Mouse (Mus musculus) v-Abl transformed pro-B cells (cell line): Measurements from ENCODE around the gene Srxn1.

Experiments used
- in situ Hi-C, 2 experiments: fragments of 400-800 bp; cut with MboI; formaldehyde crosslinking; loops; one replicate each; pipeline ENCODE4 v1.15.1; 2025; ENCODE audit not compliant: unreplicated experiment in 2 of 2

Srxn1 gene

GRCm38 (mm10) chr2:152087111-152087510 lies 18.2 kb upstream of the Srxn1 start:
- in situ Hi-C loops: loop anchor here in 1 of 2 experiments (25.0 kb wide), 1 partner anchor 150 kb away; no protein-coding TSS in a partner anchor

- in situ Hi-C loops: loop anchor here in 1 of 2 experiments (25.0 kb wide), 1 partner anchor 152 kb away; no protein-coding TSS in a partner anchor
Measured at GRCm38 (mm10) chr2:152089078-152089477, 16.2 kb upstream of the Srxn1 start.

- in situ Hi-C loops: loop anchor here in 1 of 2 experiments (25.0 kb wide), 1 partner anchor 152 kb away; no protein-coding TSS in a partner anchor
Measured at GRCm38 (mm10) chr2:152089581-152089980, 15.7 kb upstream of the Srxn1 start.

- in situ Hi-C loops: loop anchor here in 1 of 2 experiments (25.0 kb wide), 1 partner anchor 153 kb away; no protein-coding TSS in a partner anchor
Measured at GRCm38 (mm10) chr2:152090486-152090885, 14.8 kb upstream of the Srxn1 start.

- in situ Hi-C loops: loop anchor here in 1 of 2 experiments (25.0 kb wide), 1 partner anchor 154 kb away; no protein-coding TSS in a partner anchor
Measured at GRCm38 (mm10) chr2:152091342-152092056, 13.8 kb upstream of the Srxn1 start.

GRCm38 (mm10) chr2:152092927-152093326 lies 12.4 kb upstream of the Srxn1 start:
- in situ Hi-C loops: loop anchor here in 1 of 2 experiments (25.0 kb wide), 1 partner anchor 156 kb away; no protein-coding TSS in a partner anchor

GRCm38 (mm10) chr2:152093356-152093792 lies 11.9 kb upstream of the Srxn1 start:
- in situ Hi-C loops: loop anchor here in 1 of 2 experiments (25.0 kb wide), 1 partner anchor 156 kb away; no protein-coding TSS in a partner anchor

GRCm38 (mm10) chr2:152094856-152095545 lies 10.3 kb upstream of the Srxn1 start:
- in situ Hi-C loops: loop anchor here in 1 of 2 experiments (25.0 kb wide), 1 partner anchor 158 kb away; no protein-coding TSS in a partner anchor

GRCm38 (mm10) chr2:152096922-152097321 lies 8.4 kb upstream of the Srxn1 start:
- in situ Hi-C loops: loop anchor here in 1 of 2 experiments (25.0 kb wide), 1 partner anchor 160 kb away; no protein-coding TSS in a partner anchor

- in situ Hi-C loops: loop anchor here in 1 of 2 experiments (25.0 kb wide), 1 partner anchor 161 kb away; no protein-coding TSS in a partner anchor
Measured at GRCm38 (mm10) chr2:152097916-152098315, 7.4 kb upstream of the Srxn1 start.

- in situ Hi-C loops: loop anchor here in 1 of 2 experiments (25.0 kb wide), 1 partner anchor 162 kb away; no protein-coding TSS in a partner anchor
Measured at GRCm38 (mm10) chr2:152099538-152099937, 5.8 kb upstream of the Srxn1 start.

GRCm38 (mm10) chr2:152101761-152102160 lies 3.6 kb upstream of the Srxn1 start:
- in situ Hi-C loops: loop anchor here in 1 of 2 experiments (10.0 kb wide), 1 partner anchor 167 kb away; no protein-coding TSS in a partner anchor

GRCm38 (mm10) chr2:152102369-152102768 lies 2.9 kb upstream of the Srxn1 start:
- in situ Hi-C loops: loop anchor here in 1 of 2 experiments (10.0 kb wide), 1 partner anchor 168 kb away; no protein-coding TSS in a partner anchor

GRCm38 (mm10) chr2:152104711-152105317 lies 502 bp upstream of the Srxn1 start:
- in situ Hi-C loops: loop anchor here in 1 of 2 experiments (10.0 kb wide), 1 partner anchor 170 kb away; no protein-coding TSS in a partner anchor

GRCm38 (mm10) chr2:152106225-152106595 lies 894 bp downstream of the Srxn1 start:
- in situ Hi-C loops: loop anchor here in 1 of 2 experiments (10.0 kb wide), 1 partner anchor 171 kb away; no protein-coding TSS in a partner anchor

GRCm38 (mm10) chr2:152106597-152106996 lies 1.3 kb downstream of the Srxn1 start:
- in situ Hi-C loops: loop anchor here in 1 of 2 experiments (10.0 kb wide), 1 partner anchor 172 kb away; no protein-coding TSS in a partner anchor

GRCm38 (mm10) chr2:152108702-152109101 lies 3.4 kb downstream of the Srxn1 start:
- in situ Hi-C loops: loop anchor here in 1 of 2 experiments (10.0 kb wide), 1 partner anchor 174 kb away; no protein-coding TSS in a partner anchor

GRCm38 (mm10) chr2:152109386-152109785 lies 4.1 kb downstream of the Srxn1 start:
- in situ Hi-C loops: loop anchor here in 1 of 2 experiments (10.0 kb wide), 1 partner anchor 175 kb away; no protein-coding TSS in a partner anchor

GRCm38 (mm10) chr2:152111311-152111710 lies 6.0 kb downstream of the Srxn1 start:
- in situ Hi-C loops: loop anchor here (5.0 kb wide), 2 partner anchors 86 to 256 kb away; no protein-coding TSS in a partner anchor

- in situ Hi-C loops: loop anchor here (5.0 kb wide), 2 partner anchors 85 to 255 kb away; no protein-coding TSS in a partner anchor
Measured at GRCm38 (mm10) chr2:152111920-152112319, 6.6 kb downstream of the Srxn1 start.
